Mouse (Mus musculus): ENCODE measurements around the gene Naip6.
"Not testable (repeated sequence)": the region's sequence is repeated elsewhere in the genome, so short reads cannot be mapped to it uniquely, and the experiment has no call there.

The Naip6 gene

DNA sequence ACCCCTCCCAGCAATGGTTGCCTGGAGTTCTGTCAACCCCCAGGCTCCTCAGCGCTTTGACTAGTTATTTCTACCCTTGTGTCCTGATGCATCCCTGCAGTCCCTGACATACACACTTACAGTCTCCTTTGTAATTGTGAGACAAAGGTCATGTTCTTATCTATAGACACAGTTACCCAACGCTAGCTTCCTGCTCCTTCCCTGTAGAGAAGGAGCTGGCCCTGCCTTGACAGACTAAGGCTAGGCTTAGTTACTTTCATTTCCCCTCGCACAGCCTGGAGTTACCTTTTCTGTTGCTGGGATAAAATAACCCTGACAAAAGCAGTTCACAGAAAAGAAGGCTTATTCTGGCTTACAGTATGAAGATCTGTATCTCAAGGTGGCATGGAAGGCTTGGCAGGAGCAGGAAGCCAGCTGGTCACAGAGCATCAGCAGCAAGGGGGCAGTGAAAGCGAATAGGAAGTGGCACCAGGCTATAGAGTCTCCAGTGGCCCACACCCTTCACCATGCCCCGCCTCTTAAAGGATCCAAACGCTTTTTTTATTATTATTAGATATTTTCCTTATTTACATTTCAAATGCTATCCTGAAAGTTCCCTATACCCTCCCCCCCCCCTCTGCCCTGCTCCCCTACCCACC is at the start of gene Naip6:
Gene Naip6 (minus strand): TSS at position 419 of the 638 bp plus-strand sequence.
- DNase-seq (ENCODE audit: low spot score in 2 of 2), result not testable (repeated sequence)

DNA sequence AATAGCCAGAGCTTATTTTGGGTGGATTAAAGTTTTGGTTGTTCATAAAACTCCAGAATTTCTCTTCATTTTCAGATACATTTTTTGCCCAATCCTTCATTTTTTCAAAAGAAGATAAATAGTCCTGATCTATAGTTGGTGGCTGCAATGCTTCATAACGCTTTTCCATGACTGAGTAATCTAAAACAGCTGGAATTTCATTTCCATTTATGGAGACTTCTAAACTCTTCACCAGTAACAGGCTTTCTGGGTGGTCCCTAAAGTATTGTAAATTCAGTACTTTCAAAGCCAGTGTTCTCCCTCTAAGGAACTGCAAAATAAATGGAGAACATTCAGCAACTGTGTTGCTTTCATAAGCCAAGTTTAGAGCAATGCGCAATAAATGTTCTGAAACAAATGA is 34.8 kb upstream of the Naip6 start:
- not testable (repeated sequence) for DNase-seq (ENCODE audit: low spot score in 2 of 2)

DNA sequence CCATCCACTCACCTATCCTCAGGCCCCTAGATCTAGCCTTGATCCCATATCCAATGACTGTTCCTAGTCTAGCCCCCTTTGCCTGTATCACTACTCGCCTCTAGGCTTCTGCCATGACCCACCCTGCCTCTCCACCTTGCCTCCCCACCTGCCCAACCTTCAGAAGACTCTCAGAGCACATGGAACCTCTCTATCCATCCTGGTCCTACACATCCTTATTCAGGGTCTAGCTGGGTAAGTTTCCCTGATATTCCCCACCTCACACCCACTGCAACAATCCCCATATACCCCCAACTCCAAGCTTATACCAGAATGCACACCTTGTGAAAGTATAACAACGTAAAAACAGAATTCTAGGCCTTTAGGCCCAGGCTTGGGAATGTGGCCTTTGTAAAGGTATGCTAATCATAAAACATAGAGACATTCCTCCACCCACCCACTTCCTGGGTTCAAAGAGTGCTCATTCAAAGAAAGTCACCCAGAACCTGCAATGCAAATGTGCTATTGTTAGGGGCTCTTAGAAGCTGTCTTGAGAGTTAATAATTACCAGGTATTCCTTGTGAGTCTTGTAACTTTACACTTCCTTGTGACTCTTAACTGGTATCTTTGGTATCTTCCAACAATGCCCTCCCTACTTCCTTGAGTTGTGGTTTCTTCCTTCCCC is 32.2 kb upstream of the Naip6 start:
- DNase-seq (ENCODE audit: low spot score in 2 of 2), result not testable (repeated sequence)

DNA sequence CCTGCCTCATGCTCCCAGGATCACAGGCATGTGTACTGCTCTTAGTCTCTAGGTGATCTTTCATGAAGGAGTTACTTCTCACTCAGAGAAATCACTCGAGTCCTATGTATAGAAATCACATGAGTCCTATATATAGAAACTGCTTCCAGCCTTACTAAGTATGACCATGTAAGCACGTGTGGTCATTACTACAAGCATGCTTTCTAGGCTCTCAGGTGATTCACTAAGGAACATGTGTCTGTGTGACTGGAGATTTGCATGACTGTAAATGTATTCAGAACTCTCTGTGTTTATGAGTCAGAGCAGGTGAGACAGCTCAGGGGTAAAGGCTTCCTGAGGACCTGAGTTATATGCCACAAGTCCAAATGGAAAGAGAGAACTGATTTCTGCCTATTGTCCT is 24.3 kb upstream of the Naip6 start:
- DNase-seq (ENCODE audit: low spot score in 2 of 2), result no peak

DNA sequence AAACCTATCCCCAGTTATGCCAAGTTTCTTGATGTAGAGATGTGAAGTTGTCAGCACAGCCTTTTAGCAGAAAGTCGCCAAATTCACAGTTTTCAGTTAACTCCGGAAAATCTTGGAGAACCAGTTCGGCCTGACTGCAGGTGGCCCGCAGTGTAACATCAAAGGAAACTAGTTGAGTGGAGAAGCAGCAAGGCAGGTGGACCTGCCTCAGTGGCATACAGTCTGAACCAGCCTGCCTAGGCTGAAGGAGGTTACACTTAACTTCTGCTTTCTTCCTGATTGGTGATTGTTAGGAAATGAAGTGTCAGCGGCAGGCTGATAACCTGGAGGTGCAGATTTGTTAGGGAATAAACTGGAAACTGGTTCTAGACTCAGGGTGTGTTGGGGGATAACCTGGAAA is 14.3 kb upstream of the Naip6 start:
- DNase-seq (ENCODE audit: low spot score in 2 of 2), result not testable (repeated sequence)

DNA sequence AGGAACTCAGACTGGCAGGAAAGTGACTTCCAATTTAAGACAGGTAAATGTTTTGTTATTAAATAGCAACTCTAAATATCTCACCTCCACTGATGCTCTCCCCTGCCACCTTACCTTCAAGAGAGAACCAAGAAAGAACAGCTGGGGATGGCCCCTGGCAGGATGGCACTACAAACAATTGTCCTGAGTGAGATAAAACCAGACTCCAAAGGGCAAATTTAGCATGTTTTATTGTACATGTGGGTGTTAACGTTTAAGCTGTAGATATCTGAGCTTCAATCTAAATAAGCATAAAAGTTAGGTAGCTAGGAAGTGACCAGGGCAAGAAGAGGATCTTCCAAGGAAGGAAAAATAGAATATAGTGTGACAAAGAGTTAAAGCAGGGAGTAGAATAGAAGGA is 11.4 kb upstream of the Naip6 start:
- not testable (repeated sequence) for DNase-seq (ENCODE audit: low spot score in 2 of 2)

DNA sequence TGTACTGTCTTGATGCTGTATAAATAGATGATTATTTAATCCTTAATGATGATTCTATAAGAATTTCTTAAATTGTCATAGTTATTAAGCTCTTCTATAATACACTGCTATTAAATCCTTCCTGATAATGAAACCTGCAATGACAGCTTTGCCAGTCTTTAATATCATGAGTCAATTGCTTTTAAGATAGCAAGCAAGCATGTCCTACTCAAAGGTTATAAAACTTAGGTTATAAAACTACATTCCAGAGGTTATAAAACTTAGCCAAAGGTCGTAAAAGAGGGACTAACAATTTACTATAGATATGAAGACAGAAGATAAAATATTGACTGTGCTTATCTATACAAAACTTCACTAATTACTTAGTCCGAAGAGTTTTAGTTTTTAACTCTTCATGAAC is 10.6 kb upstream of the Naip6 start:
- DNase-seq (ENCODE audit: low spot score in 2 of 2), result not testable (repeated sequence)

DNA sequence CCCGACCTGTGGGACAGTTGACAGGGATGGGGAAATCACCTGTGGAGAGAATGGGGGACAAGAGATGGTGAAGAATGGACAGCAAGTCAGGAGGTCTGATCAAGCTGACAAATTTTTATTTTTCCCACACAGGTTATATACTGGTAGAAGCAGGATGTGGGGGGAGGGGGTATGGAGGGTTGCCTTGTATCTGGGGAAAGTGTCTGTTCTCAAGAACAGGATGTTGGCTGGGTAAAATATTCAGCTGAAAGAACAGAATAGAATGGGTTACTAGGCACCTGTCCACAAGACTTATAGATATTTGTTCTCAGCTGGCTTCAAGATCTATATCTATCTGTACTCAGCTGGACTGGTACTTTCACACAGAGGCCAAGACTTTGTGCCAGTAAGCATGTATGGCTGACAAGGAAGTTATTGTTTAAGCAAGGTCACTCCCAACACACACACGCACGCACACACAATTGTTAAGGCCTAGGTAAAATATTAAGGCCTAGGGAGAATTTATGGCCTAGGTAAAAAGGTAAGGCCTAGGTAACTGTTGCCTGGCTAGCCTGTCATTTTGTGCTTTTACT is 4.9 kb upstream of the Naip6 start:
- DNase-seq (ENCODE audit: low spot score in 2 of 2), result not testable (repeated sequence)

DNA sequence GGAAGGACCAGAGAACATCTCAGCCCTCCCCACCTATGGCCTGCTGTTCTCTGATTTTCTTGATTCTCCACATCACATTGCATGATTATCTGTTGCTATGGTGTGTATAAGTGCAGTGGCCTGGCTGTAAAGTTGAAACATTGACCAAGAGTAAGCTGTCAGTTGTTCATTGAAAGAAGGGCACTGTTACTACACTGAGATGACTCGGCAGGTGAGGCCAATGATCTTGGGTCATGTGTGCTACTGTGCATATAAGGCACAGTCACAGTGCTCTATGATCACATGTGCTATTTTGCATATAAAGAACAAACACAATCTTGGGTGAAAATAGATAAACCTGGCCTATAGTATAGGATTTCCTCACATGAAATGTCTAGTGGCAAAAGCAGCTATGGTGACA is 32.9 kb downstream of the Naip6 start:
- no peak for DNase-seq (ENCODE audit: low spot score in 2 of 2)

DNA sequence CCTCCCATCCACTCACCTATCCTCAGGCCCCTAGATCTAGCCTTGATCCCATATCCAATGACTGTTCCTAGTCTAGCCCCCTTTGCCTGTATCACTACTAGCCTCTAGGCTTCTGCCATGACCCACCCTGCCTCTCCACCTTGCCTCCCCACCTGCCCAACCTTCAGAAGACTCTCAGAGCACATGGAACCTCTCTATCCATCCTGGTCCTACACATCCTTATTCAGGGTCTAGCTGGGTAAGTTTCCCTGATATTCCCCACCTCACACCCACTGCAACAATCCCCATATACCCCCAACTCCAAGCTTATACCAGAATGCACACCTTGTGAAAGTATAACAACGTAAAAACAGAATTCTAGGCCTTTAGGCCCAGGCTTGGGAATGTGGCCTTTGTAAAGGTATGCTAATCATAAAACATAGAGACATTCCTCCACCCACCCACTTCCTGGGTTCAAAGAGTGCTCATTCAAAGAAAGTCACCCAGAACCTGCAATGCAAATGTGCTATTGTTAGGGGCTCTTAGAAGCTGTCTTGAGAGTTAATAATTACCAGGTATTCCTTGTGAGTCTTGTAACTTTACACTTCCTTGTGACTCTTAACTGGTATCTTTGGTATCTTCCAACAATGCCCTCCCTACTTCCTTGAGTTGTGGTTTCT is 45.9 kb downstream of the Naip6 start:
- not testable (repeated sequence) for DNase-seq (ENCODE audit: low spot score in 2 of 2)

DNA sequence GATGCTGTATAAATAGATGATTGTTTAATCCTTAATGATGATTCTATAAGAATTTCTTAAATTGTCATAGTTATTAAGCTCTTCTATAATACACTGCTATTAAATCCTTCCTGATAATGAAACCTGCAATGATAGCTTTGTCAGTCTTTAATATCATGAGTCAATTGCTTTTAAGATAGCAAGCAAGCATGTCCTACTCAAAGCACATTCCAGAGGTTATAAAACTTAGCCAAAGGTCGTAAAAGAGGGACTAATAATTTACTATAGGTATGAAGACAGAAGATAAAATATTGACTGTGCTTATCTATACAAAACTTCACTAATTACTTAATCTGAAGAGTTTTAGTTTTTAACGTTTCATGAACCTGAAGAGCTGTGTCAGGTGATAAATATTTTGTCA is 60.5 kb downstream of the Naip6 start:
- not testable (repeated sequence) for DNase-seq (ENCODE audit: low spot score in 2 of 2)

DNA sequence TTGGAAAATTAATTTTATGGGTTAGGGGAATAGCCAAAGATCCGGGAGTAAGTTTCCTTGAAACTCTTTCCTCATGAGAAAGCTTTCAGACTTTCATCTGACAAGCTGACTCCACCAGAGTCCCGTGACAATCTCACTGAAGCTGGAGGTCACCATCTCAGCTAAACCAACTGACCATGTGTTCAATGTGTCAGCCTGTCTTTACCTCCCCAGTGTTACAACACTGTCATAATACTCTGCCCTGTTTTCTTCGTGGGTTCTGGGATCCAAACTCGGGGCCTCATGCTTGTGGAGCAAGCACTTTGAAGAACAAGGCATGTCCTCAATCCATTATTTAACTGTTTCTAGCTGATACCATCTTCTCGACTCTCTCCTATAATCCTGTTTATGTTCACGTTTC is 61.5 kb downstream of the Naip6 start:
- not testable (repeated sequence) for DNase-seq (ENCODE audit: low spot score in 2 of 2)

DNA sequence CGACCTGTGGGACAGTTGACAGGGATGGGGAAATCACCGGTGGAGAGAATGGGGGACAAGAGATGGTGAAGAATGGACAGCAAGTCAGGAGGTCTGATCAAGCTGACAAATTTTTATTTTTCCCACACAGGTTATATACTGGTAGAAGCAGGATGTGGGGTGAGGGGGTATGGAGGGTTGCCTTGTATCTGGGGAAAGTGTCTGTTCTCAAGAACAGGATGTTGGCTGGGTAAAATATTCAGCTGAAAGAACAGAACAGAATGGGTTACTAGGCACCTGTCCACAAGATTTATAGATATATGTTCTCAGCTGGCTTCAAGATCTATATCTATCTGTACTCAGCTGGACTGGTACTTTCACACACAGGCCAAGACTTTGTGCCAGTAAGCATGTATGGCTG is 65.6 kb downstream of the Naip6 start:
- not testable (repeated sequence) for DNase-seq (ENCODE audit: low spot score in 2 of 2)

DNA sequence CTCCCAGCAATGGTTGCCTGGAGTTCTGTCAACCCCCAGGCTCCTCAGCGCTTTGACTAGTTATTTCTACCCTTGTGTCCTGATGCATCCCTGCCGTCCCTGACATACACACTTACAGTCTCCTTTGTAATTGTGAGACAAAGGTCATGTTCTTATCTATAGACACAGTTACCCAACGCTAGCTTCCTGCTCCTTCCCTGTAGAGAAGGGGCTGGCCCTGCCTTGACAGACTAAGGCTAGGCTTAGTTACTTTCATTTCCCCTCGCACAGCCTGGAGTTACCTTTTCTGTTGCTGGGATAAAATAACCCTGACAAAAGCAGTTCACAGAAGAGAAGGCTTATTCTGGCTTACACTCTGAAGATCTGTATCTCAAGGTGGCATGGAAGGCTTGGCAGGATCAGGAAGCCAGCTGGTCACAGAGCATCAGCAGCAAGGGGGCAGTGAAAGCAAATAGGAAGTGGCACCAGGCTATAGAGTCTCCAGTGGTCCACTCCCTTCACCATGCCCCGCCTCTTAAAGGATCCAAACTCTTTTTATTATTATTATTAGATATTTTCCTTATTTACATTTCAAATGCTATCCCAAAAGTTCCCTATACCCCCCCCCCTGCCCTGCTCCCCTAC is 70.5 kb downstream of the Naip6 start:
- not testable (repeated sequence) for DNase-seq (ENCODE audit: low spot score in 2 of 2)

DNA sequence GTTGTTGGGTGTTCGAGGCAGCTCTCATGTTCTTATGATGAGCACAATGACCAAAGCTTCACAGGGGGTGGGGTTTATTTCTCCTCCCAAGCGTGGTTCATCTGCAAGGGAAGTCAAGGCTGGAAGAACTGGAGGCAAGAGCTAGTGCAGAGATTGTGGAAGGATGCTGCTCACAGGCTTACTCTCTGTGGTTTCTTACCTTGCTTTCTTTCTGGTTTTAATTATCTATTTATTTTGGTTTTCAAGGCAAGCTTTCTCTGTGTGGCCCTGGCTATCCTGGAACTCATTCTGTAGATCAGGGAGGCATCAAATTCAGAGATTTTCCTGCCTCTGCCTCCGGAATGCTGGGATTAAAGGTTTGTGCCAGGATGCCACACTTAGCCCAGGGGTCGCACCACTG is 71.3 kb downstream of the Naip6 start, which contains the start of gene Naip5:
Gene Naip5 (minus strand): TSS at position 101 of the 400 bp plus-strand sequence.
- not testable (repeated sequence) for DNase-seq (ENCODE audit: low spot score in 2 of 2)

DNA sequence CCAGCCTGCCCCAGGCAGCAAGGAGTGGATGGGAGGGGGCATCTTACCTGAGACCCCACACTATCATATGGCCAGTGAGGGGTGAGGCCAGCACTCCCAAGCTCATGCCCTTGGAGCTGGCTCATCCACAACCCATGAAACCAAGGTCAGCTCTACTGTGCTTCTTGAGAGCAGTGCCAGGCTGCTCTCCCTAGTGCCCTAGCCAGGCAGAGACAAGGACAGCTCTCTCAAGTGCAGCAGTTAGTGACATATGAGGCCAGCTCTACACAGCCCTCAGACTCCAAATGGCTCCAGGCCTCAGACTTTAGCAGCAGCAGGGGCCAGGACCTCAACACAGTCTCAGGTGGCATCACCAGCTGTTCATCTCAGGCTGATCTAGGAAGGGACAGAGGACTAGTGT is 73.8 kb downstream of the Naip6 start:
- DNase-seq (ENCODE audit: low spot score in 2 of 2), result no peak

All from urinary bladder, adult 18-20 months (tissue).